Mouse (Mus musculus) cerebellum, adult (tissue): ENCODE results near the gene Dnaja3.

Experiments
- ATAC-seq: cut with Nextera tagmentation; 2 replicates; pipeline ENCODE4 v1.9.2; 2017; ENCODE audit warnings: mild to moderate bottlenecking, moderate library complexity, mixed read lengths; ENCODE audit not compliant: insufficient number of reproducible peaks, low FRiP score, low TSS enrichment

Dnaja3 gene

DNA sequence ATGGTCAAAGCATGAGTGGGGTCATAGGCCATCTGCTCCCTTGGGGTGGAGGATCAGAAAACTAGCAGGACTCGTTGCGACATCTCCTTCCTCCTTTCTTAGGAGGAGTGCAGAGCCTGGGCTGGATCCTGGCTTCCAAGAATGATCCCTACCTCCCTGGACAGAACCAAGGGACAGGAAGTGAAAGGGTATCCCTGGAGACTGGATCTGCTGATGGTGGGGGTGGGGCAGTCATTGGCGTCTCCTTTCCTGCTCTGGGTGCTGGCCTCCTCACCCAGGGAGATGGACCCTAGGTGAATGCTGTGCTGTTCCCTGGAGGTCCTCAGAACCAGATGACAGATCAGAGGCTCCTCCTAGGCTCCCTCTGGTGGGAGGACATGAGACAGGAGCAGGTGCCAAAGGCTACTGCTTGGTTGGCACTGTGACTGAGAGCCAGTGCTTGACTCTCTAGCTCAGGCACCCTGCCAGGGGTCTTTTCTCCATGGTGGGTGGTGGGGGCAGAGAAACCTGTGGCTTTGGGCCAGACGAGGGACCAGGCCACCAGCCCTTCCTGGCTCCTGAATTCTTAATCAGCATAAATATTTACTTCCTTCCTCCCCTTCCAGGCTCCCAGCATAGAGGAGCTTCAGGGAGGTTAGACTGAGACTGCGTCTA lies 33.2 kb upstream of the Dnaja3 start:
- 0 out of 2 replicates have a peak, but pooled peaks have one; percentile 7 for ATAC-seq

DNA sequence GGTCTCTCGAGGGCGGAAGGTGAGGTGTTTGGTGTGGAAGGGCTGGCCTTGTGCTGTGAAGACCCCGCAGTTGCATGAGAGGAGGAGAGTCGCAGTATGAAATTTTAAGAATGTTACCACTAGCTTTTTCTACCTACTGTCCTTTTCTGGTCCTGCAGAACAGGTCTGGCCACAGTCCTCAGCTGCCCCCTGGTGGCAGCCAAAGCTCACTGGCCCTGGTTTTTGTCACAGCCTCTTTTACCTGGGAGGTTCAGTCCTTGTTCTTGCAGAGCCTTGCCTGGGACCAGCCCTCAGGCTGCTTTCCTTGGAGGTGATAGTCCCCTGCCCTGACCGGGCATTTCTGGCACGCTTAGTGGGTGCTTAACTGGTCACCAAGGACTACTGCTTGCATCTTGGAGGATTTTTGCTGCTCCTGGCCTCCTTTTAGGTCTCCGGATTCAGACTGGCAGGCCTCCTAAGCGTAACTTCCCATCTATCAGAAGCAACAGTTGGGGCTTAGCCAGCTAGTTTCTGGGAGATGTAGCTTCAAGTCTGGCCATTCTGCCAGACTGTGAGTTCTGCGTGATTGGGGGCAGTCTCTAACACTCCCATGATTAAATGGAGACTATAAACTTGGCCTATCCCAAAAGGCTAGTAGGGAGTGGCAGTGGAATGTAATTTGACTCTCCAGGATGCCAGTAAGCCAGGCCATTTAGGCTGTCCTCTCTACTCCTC lies 31.8 kb upstream of the Dnaja3 start:
- ATAC-seq, result peak; percentile 54; the same call in 1 of the 2 replicates

DNA sequence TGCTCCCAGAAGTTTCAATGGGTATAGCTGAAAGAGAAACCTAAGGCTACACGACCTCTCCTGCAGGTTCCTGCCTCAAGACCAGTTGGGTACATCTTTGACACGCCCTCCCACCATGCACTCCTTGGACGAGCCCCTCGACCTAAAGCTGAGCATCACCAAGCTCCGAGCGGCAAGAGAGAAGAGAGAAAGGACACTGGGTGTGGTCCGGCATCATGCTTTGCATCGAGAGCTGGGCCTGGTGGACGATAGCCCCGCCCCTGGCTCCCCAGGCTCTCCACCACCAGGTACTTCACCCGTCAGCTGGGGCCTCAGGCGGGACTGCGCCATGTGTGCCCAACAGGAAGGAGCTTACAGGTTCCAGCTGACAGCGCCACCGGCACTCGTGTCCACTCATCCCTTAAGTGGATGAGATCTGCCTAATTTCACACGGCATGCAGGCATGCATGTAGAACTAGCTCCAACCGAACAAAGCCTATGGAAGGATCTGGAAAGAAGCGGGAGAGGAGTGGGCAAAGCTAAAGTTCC lies 31.2 kb upstream of the Dnaja3 start:
- ATAC-seq, result no peak

DNA sequence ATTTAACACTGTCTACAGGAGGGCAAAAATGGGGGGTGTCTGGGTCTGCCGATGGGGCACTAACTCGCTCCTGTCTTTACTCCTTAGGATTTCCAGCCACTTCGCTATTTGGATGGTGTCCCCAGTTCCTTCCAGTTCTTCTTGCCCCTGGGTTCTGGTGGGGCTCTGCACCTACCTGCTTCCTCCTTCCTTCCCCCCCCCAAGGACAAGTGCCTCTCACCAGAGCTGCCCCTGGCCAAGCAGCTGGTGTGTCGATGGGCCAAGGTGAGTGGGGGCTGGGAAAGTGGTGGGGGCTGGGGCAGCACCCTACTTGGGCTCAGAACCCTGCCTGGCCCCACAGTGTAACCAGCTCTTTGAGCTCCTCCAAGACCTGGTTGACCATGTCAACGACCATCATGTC lies 28.6 kb upstream of the Dnaja3 start:
- no peak for ATAC-seq

DNA sequence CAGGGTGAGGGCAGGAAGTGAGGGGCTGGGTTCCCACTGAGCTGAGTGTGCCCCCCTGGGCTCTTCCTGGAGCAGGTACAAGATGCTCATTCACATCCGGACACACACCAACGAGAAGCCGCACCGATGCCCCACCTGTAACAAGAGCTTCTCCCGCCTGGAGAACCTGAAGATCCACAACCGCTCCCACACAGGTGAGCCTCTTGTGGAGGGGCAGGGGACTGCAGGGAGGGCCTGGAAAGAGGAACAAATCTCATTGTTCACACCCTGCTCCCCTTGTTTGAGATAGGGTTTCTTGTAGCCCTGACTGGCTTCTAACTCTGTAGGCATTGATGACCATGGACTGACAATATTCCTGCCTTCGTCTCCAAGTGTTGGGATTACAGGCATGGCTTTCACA lies 28.1 kb upstream of the Dnaja3 start:
- ATAC-seq, result no peak

DNA sequence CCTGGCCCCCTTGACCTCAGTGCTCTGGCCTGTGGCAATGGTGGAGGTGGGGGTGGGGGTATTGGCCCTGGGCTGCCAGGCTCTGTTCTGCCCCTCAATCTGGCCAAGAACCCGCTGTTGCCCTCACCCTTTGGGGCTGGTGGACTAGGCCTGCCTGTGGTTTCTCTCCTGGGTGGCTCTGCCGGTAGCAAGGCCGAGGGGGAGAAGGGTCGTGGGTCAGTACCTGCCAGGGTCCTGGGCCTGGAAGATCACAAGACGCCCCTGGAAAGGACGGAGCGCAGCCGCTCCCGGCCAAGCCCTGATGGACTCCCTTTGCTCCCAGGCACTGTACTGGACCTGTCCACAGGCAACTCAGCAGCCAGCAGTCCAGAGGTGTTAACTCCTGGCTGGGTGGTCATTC lies 26.1 kb upstream of the Dnaja3 start:
- ATAC-seq, result no peak

DNA sequence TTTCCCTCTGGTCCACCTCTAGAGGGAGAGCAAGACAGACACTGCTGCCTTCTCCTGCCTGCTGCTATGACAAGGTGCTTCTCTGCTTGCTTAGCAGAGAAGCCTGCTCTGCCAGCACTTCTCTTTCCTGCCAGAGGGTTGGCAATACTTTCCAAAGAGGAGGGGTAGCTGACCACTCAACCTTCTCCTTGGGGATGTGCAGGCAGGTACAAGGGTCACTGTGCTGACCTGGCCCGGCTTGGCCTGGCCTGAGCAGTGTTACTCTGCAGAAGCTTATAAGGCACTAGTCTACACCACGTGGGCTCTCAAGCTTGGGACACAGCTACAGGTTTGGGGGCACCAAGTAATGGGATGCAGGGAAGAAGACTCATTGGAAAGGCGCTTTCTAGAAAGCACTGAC lies 25.1 kb upstream of the Dnaja3 start:
- ATAC-seq, result no peak

DNA sequence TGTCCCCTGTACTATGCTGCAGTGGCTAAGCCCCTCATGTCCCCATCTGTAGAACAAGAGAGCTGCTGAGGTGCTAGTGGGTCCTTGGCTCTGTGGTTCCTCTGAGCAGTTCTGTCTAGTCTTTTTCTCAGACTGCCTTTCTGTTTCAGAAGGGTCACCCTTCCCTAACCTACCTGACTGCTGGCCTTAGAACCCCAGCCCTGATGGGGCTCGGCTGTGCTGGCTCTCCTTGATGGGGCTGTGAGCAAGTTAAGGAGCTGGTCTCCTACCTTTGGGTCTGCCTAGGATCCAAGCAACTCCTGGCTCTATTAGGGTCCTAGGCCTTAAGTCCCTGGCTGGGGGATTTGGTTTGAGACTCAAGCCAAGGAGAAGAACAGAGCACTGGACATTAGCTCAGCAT lies 24.5 kb upstream of the Dnaja3 start:
- ATAC-seq, result no peak

DNA sequence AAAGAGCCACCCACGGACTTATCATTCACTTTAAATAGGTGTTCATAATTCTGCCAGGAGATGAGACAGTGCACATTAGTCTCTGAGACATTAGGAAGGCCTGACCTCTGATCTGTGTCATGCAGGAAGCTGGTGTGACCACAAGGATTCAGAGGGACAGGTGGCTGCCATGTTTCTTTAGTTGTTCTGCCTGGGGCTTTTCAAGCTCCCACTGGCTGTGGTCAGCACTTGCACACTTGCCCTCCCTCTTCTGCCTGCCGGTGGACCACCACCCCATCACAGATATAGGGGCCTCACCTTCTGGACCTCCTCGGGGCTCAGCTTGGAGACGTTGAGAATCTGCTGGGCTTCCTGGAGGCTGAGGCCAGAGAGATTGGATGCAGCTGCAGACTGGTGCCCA lies 23.0 kb upstream of the Dnaja3 start:
- no peak for ATAC-seq

DNA sequence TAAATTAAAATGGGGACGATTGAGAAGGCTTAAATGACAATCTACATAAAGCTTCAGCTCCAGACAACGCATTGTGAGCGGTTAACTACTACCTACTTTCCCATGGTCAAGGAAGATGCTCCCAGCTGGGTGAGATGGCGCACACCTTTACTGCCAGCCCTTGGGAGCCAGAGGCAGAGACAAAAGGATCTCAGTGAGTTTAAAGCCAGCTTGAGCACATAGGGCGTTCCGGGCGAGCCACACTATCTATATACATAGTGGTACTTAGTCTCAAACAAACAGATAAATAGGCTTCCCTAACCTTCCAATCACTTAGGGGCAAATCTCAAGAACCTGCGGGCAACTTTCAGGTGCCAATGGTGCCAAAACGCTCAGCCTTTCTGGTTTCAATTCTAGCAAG lies 15.7 kb upstream of the Dnaja3 start:
- no peak for ATAC-seq

DNA sequence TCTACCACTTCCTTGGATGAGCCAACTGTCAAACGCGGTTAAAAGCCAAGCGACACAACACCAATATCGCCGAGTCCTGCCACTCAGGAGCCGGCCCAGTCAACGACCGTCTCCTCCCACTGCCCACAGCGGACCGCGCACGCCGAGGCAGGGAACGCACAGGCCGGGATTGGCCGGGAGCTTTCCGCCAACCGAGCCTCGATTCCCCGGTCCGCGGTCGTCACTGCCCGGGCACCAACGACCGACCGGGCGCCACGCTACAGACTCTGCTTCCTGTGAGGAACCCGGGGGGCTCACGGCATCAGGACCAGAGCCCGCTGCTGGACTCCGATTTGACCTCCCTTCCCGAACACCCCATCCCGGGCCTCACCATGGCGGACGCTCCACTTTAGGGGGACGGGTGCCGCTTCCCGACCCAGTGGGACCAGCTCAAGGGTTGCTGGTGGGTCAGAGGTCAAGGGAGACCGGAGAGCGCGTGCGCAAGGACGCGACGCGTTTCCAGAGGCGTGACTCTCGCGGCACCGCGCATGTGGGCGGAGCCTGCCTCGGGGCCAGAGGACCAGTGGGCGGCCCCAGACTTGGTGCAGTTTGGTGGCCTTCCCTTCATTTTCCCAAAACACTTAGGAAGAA lies 15.2 kb upstream of the Dnaja3 start, which contains the start of gene Pam16:
Gene Pam16 (minus strand): TSS at position 508 of the 630 bp plus-strand sequence.
- ATAC-seq, result peak; percentile 77

DNA sequence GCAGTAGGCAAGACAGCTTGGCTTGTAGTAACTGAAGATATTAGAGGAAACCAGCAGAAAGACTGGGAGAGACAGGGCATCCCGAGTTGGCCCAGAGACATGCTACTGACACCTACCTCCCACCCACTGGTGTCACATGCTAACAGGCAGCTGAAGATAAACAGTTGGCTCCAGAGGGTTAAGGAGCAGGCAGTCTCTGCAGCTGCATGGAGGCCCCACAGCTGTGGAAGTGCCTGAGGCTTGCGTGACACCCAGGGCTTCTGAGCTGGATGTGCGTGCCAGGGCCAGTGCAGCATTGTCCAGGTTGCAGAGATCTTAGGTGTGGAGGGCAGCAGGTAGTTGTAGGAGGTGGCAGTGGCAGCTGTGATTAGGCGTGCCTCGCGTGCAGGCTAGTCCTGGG lies 12.7 kb upstream of the Dnaja3 start:
- ATAC-seq, result no peak

DNA sequence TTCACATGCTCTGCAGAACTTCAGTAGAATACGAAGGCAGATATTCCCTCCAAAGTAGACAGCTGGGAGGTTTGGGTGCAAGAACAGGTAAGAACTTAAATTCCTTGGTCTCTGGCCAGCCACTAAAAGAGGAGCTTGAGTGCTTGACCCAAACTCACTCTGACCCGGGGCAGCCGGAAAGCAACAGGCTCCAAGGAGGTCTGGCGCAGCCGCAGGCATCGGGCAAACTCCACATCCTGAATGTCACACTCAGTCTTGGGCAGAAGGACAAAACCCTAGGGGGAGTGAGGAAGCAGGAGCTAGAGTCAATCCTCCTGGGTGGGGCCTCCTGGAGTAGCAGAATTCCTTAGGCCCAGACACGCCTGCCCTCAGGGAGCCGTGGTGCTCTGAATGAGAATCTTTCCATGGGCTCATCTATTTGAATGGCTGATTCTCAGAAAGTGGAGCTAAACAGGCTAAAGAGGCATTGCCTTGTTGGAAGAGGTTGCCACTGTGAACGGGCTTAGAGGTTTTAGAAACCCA lies 10.8 kb upstream of the Dnaja3 start:
- ATAC-seq, result no peak

DNA sequence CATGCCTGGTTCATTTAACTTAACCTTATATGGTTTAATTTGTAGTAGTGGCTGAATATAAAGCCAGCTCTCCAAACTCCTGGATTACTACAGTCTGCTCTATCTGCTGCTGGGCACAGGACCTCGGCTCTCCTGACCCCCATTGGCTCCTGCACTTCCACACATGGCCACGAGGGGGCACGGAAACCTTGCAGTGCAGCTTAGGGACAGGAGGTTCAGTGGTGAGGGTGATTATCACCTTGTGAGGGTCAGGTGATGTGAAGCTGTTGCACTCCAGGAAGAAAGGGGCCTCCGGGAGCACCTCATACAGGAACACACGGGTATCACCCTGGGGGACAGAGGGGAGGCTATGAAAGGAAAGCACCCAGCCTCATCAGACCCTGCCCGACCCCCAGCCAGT lies 9.8 kb upstream of the Dnaja3 start:
- ATAC-seq, result no peak

DNA sequence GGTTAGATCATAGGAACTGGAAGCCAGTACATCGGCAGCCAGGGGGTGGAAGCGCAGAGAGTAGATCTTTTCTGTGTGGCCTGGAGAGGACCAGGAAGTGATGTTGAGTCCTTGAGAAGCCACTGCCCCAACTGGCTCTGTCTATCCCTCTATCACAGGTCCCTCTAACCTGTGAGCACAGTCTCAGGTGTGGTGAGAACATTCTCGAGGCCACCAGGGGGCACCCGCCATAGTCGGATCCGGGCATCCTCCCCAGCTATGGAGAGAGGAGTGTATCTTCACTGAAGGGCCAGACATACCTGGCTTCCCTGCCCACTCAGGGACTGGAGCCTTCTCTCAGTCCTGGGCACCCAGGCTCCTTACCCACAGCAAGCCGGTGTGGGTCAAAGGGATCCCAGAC lies 7.7 kb upstream of the Dnaja3 start:
- ATAC-seq, result no peak

DNA sequence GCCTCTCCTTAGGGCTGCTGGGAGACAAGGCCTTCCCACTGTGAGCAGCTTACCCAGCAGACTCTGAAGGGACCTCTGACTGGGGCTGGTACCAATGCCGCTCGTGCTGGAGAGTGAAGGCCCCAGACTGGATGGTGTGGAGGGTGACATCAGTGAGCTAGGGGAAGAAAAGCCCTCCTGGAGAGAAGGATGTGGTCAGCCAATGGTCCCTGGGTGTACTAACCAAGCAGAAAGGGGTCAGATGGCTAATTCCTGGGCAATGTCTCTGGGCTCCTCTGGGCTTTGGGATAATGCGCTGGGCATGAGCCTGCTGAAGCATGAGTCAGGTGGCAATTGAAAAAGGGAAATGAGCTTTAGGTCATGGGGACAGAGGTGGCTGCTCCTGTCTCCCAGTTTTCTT lies 6.1 kb upstream of the Dnaja3 start:
- no peak for ATAC-seq

DNA sequence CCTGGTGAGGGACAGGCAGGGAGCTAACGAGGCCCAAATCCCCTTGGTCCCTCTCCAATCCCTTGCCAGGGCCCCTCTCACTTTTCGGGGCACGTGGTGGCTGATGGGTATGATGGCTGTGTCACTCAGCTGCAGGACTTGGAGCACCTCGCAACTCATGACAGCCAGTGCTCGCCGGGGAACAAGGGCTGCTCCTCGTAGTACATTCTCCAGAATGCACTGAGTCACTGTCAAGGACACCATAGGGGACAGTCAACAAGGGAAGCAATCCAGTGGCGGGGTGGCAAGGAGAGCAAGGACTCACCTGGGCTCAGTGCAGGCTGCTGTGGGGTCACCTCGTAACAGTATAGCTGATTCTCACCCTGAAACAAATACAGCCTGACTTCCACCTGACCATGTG lies 5.1 kb upstream of the Dnaja3 start:
- no peak for ATAC-seq

DNA sequence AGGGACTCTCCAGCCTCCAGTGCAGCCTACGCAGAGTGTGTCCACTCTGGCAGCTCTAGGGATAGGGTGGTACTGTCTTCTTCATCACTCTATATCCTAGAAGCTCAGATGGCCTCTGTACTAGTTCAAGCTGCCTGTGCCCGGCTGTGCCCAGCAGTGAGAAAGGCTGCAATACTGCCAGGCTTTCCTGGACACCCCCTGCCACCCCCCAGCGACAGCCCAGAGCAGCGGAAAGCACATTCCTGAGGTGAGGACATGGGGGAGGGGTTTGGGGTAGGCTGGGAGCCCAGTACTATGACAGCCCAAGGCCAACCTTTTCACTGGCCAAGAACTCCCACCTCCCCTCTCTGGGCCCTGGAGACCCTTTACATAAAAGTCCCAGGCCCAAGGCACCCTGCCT lies 4.0 kb upstream of the Dnaja3 start:
- no peak for ATAC-seq

DNA sequence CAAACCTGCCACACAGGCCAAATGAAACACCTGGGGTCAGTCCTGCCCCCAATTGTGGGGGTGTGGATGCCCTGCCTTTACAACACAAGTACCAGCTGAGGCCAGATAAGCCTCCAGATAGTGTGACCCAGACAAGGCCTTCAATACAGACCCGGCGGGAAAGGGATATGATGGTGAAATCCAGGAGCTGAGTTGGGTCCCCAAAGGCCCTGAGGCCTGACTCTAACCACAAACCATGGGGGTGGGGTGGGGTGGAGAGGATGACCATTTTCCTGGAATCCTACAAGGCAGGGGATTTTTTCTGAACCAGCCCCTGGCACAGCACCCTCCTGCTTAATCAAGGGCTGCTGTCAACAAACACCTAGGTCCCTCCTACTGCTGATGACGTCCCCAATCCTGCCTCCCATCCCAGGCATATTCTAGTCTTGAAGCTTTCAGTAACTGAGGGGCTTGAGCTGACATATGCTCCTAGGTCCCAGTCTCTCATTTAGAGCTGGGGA lies 848 bp upstream of the Dnaja3 start:
- ATAC-seq, result no peak

DNA sequence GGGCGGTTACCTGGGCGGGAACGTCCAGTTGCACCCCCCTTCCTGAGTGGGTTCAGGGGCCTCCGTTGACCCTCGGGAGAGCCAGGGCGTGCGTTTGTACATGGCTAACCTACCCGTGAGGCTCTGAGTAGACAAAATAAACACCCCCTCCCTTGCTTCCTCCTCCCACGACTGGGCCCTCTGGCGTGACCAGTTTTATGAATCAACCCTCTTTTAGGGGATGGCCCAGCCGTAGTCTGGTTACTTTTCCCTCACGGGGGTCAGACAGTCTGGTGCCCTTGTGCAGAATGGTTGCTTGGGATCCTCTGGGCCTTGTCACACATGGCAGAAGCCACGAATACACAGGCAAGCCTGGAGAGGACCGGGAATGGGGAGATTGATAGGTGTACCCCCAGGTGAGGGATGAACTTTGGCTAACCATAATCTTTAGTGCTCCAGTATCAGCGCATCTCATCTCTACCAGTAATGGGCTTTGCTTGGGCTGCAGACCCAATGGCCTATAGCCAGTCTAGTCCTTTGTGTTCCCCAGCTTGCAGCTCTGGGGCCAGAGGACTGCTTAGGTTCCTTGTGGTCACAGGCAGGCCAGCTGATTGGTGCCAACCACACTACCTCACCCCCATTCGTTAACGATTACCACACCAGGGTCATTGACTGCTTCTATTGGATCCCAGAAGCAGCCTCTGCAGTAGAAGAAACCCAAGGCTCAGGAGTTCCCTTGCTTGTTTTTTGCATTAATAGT lies 647 bp downstream of the Dnaja3 start:
- ATAC-seq, result no peak
